Mouse (Mus musculus): ENCODE measurements at regions not wholly inside any gene's neighbourhood (a gene's known extent, or its start where the extent isn't known, plus 50 kb on each side); places are given as distances from the start of the nearest gene placed in this dataset.
"Not testable (repeated sequence)": the region's sequence is repeated elsewhere in the genome, so short reads cannot be mapped to it uniquely, and the experiment has no call there.

- DNase-seq (ENCODE audit: low spot score in 2 of 2): no peak
These were observed 831.3 kb downstream of the Pla2g4a start for GRCm38 (mm10) chr1:149129767-149130287.

GRCm38 (mm10) chr1:149129138-149129537, 832.0 kb downstream of the Pla2g4a start:
- intact Hi-C loops (cut with DNase I): no loop called here
- DNase-seq (ENCODE audit: low spot score in 2 of 2): no peak

More at GRCm38 (mm10) chr1:149129767-149130287, 831.3 kb downstream of the Pla2g4a start:
- intact Hi-C loops (cut with DNase I): no loop called here

- no peak for DNase-seq (ENCODE audit: low spot score in 2 of 2)
- intact Hi-C loops (cut with DNase I): no loop called here
These were observed 833.4 kb downstream of the Pla2g4a start for GRCm38 (mm10) chr1:149127709-149128108.

GRCm38 (mm10) chr1:149103396-149103795, 857.7 kb downstream of the Pla2g4a start:
- DNase-seq (ENCODE audit: low spot score in 2 of 2): peak; percentile 3 to 31
- intact Hi-C loops (cut with DNase I): no loop called here

- intact Hi-C loops (cut with DNase I): no loop called here
- no peak for DNase-seq (ENCODE audit: low spot score in 2 of 2)
These were observed 863.7 kb downstream of the Pla2g4a start for GRCm38 (mm10) chr1:149097426-149097825.

GRCm38 (mm10) chr1:149074681-149075080, 886.4 kb downstream of the Pla2g4a start:
- no peak for DNase-seq (ENCODE audit: low spot score in 2 of 2)
- intact Hi-C loops (cut with DNase I): no loop called here

- no peak for DNase-seq (ENCODE audit: low spot score in 2 of 2)
- intact Hi-C loops (cut with DNase I): no loop called here
These were observed 891.5 kb downstream of the Pla2g4a start for GRCm38 (mm10) chr1:149069570-149069969.

- DNase-seq (ENCODE audit: low spot score in 2 of 2); intact Hi-C loops (cut with DNase I): not testable (repeated sequence)
These were observed 898.1 kb downstream of the Pla2g4a start for GRCm38 (mm10) chr1:149063011-149063410.

- intact Hi-C loops (cut with DNase I): loop anchor here (10.0 kb wide), 1 partner anchor 156 kb away; no protein-coding TSS in a partner anchor
- DNase-seq (ENCODE audit: low spot score in 2 of 2): no peak
These were observed 922.7 kb downstream of the Pla2g4a start for GRCm38 (mm10) chr1:149038188-149038967.

- intact Hi-C loops (cut with DNase I): no loop called here
These were observed 932.8 kb downstream of the Pla2g4a start for GRCm38 (mm10) chr1:149028316-149028715.

GRCm38 (mm10) chr1:149021734-149022133, 939.4 kb downstream of the Pla2g4a start:
- intact Hi-C loops (cut with DNase I): no loop called here
- DNase-seq (ENCODE audit: low spot score in 2 of 2): no peak

More at GRCm38 (mm10) chr1:149028316-149028715, 932.8 kb downstream of the Pla2g4a start:
- DNase-seq (ENCODE audit: low spot score in 2 of 2): peak in 1 of 2 experiments; percentile 15

- intact Hi-C loops (cut with DNase I): no loop called here
These were observed 939.8 kb downstream of the Pla2g4a start for GRCm38 (mm10) chr1:149021273-149021672.

GRCm38 (mm10) chr1:149014559-149014958, 946.5 kb downstream of the Pla2g4a start:
- no peak for DNase-seq (ENCODE audit: low spot score in 2 of 2)
- intact Hi-C loops (cut with DNase I): no loop called here

More at GRCm38 (mm10) chr1:149021273-149021672, 939.8 kb downstream of the Pla2g4a start:
- no peak for DNase-seq (ENCODE audit: low spot score in 2 of 2)

- intact Hi-C loops (cut with DNase I): no loop called here
- DNase-seq (ENCODE audit: low spot score in 2 of 2): peak in 1 of 2 experiments; percentile 36
These were observed 950.3 kb downstream of the Pla2g4a start for GRCm38 (mm10) chr1:149010767-149011166.

- intact Hi-C loops (cut with DNase I): no loop called here
These were observed 961.0 kb downstream of the Pla2g4a start for GRCm38 (mm10) chr1:149000092-149000491.

GRCm38 (mm10) chr1:148993586-148993985, 967.5 kb downstream of the Pla2g4a start:
- peak in 1 of 2 experiments; percentile 21 for DNase-seq (ENCODE audit: low spot score in 2 of 2)
- intact Hi-C loops (cut with DNase I): loop anchor here (10.0 kb wide), 2 partner anchors 551 to 761 kb away; no protein-coding TSS in a partner anchor

More at GRCm38 (mm10) chr1:149000092-149000491, 961.0 kb downstream of the Pla2g4a start:
- DNase-seq (ENCODE audit: low spot score in 2 of 2): no peak

GRCm38 (mm10) chr1:148977377-148977776, 983.7 kb downstream of the Pla2g4a start:
- intact Hi-C loops (cut with DNase I): no loop called here
- DNase-seq (ENCODE audit: low spot score in 2 of 2): no peak

- intact Hi-C loops (cut with DNase I): no loop called here
- DNase-seq (ENCODE audit: low spot score in 2 of 2): no peak
These were observed 995.7 kb downstream of the Pla2g4a start for GRCm38 (mm10) chr1:148965358-148965757.

- no peak for DNase-seq (ENCODE audit: low spot score in 2 of 2)
- intact Hi-C loops (cut with DNase I): no loop called here
These were observed 1026.7 kb downstream of the Pla2g4a start for GRCm38 (mm10) chr1:148934366-148934765.

GRCm38 (mm10) chr1:148924506-148924905, 1036.6 kb downstream of the Pla2g4a start:
- DNase-seq (ENCODE audit: low spot score in 2 of 2): no peak
- intact Hi-C loops (cut with DNase I): no loop called here

GRCm38 (mm10) chr1:148917062-148917461, 1044.0 kb downstream of the Pla2g4a start:
- intact Hi-C loops (cut with DNase I): no loop called here

More at GRCm38 (mm10) chr1:148917062-148917461, 1044.0 kb downstream of the Pla2g4a start:
- DNase-seq (ENCODE audit: low spot score in 2 of 2): no peak

Measured in left cerebral cortex, postnatal 25 days (tissue).